Mouse (Mus musculus) erythroblast, embryonic 14.5 days (primary cell): ENCODE data around the gene Tulp1.

Source experiments
- GATA1 ChIP-seq: IDR thresholded peaks from 2 replicates; pipeline ENCODE4 v1.6.1; 2012; ENCODE audit warnings: low read length, inconsistent platforms, mixed read lengths
- TAL1 ChIP-seq: IDR thresholded peaks from 3 replicates; pipeline ENCODE4 v1.6.1; 2012; ENCODE audit warnings: low read length, inconsistent platforms, mixed read lengths

DNA sequence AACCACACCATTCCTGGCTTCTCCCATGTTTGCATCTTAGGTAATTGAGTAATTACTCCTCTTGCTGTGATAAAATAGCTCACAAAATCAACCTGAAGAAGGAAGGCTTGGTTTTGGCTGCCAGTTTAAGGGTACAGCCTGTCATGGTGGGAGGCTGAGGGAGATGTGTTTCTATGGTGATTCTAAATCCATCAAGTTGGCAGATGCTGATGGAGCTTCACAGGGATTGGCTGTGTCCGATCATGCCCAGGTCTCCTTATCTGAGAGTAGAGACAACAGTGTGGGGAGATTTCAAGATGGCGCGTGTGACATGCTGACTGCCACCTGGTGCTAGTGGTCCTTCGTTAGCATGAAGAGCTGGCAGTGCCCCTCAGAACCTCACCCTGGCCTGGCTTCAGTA lies 43.3 kb downstream of the Tulp1 start:
- TF ChIP-seq GATA1: no peak
- no peak for TF ChIP-seq TAL1
